Mouse (Mus musculus): ENCODE measurements around the gene Ndufa11. TPM values are rescaled to one million over a fixed set of nuclear protein-coding genes. Genes with fewer than 3 reads are reported as not detected.
A peak's percentile ranks its signal among the peaks of the same experiment; 100 is the strongest.

Ndufa11 gene
- polyA plus RNA-seq, 1 experiment, result 1,009 TPM

GRCm38 (mm10) chr17:56764474-56765354 is 47.1 kb downstream of the Ndufa11 start, which contains the start of gene Dus3l:
Gene Dus3l (plus strand): TSS chr17:56764757.
- Histone ChIP-seq H3K27ac (ENCODE audit: insufficient read depth, low read depth, low read length) (peak within 1 kb of the TSS; percentile 98), H3K4me1 (ENCODE audit: control insufficient read depth, insufficient read depth, insufficient read length, low read length) (peaks cover 18% of the 10 kb centered on the region), H3K36me3 (ENCODE audit: control insufficient read depth, insufficient read depth, low read length) (peaks cover 26% of the 10 kb centered on the region), H3K27me3 (ENCODE audit: control insufficient read depth, insufficient read depth, low read length) (no peaks in the 10 kb centered on the region), H3K4me3 (ENCODE audit: low read depth, low read length) (peak within 1 kb of the TSS; percentile 91)
- TF ChIP-seq CTCF (IDR thresholded peaks at IDR 0.05; ENCODE audit: extremely low read depth, insufficient read length, insufficient replicate concordance, low read depth, low read length) (no peak; the same call in 1 of the 2 replicates), POLR2A (IDR thresholded peaks at IDR 0.05; ENCODE audit: low read depth, low read length) (no peak; the same call in 1 of the 2 replicates)
- WGBS, result under 1% methylated on average over 58 of the region's 58 CpGs

GRCm38 (mm10) chr17:56765431-56765830 is 47.9 kb downstream of the Ndufa11 start:
- WGBS, result 20% methylated on average over 12 of the region's 12 CpGs
- peak overlapping the region; percentile 22; the same call in 1 of the 2 replicates for H3K27ac ChIP-seq (ENCODE audit: insufficient read depth, low read depth, low read length)
- H3K27me3 ChIP-seq (ENCODE audit: control insufficient read depth, insufficient read depth, low read length), result no peaks in the 10 kb centered on the region
- H3K4me3 ChIP-seq (ENCODE audit: low read depth, low read length), result peak overlapping the region; percentile 91
- no peak for TF ChIP-seq POLR2A (IDR thresholded peaks at IDR 0.05; ENCODE audit: low read depth, low read length)
- TF ChIP-seq CTCF (IDR thresholded peaks at IDR 0.05; ENCODE audit: extremely low read depth, insufficient read length, insufficient replicate concordance, low read depth, low read length), result no peak
- H3K4me1 ChIP-seq (ENCODE audit: control insufficient read depth, insufficient read depth, insufficient read length, low read length), result peaks cover 18% of the 10 kb centered on the region
- H3K36me3 ChIP-seq (ENCODE audit: control insufficient read depth, insufficient read depth, low read length), result peaks cover 30% of the 10 kb centered on the region

GRCm38 (mm10) chr17:56766631-56767405 is 49.3 kb downstream of the Ndufa11 start:
- peaks cover 12% of the 10 kb centered on the region for H3K4me1 ChIP-seq (ENCODE audit: control insufficient read depth, insufficient read depth, insufficient read length, low read length)
- H3K27ac ChIP-seq (ENCODE audit: insufficient read depth, low read depth, low read length), result no peak overlapping the region
- no peaks in the 10 kb centered on the region for H3K27me3 ChIP-seq (ENCODE audit: control insufficient read depth, insufficient read depth, low read length)
- H3K4me3 ChIP-seq (ENCODE audit: low read depth, low read length), result no peak overlapping the region
- peaks cover 34% of the 10 kb centered on the region for H3K36me3 ChIP-seq (ENCODE audit: control insufficient read depth, insufficient read depth, low read length)
- WGBS, result 96% methylated on average over 27 of the region's 27 CpGs
- TF ChIP-seq CTCF (IDR thresholded peaks at IDR 0.05; ENCODE audit: extremely low read depth, insufficient read length, insufficient replicate concordance, low read depth, low read length) (no peak), POLR2A (IDR thresholded peaks at IDR 0.05; ENCODE audit: low read depth, low read length) (no peak)

GRCm38 (mm10) chr17:56767531-56768135 is 50.1 kb downstream of the Ndufa11 start:
- WGBS, result 95% methylated on average over 29 of the region's 29 CpGs
- no peak overlapping the region for H3K4me3 ChIP-seq (ENCODE audit: low read depth, low read length)
- no peaks in the 10 kb centered on the region for H3K27me3 ChIP-seq (ENCODE audit: control insufficient read depth, insufficient read depth, low read length)
- TF ChIP-seq CTCF (IDR thresholded peaks at IDR 0.05; ENCODE audit: extremely low read depth, insufficient read length, insufficient replicate concordance, low read depth, low read length), result no peak
- TF ChIP-seq POLR2A (IDR thresholded peaks at IDR 0.05; ENCODE audit: low read depth, low read length), result no peak
- peaks cover 11% of the 10 kb centered on the region for H3K4me1 ChIP-seq (ENCODE audit: control insufficient read depth, insufficient read depth, insufficient read length, low read length)
- no peak overlapping the region for H3K27ac ChIP-seq (ENCODE audit: insufficient read depth, low read depth, low read length)
- H3K36me3 ChIP-seq (ENCODE audit: control insufficient read depth, insufficient read depth, low read length), result peaks cover 34% of the 10 kb centered on the region

GRCm38 (mm10) chr17:56768941-56769340 is 51.4 kb downstream of the Ndufa11 start:
- peaks cover 34% of the 10 kb centered on the region for H3K36me3 ChIP-seq (ENCODE audit: control insufficient read depth, insufficient read depth, low read length)
- no peak overlapping the region for H3K4me3 ChIP-seq (ENCODE audit: low read depth, low read length)
- H3K27ac ChIP-seq (ENCODE audit: insufficient read depth, low read depth, low read length), result no peak overlapping the region
- H3K4me1 ChIP-seq (ENCODE audit: control insufficient read depth, insufficient read depth, insufficient read length, low read length), result peaks cover 6% of the 10 kb centered on the region
- TF ChIP-seq CTCF (IDR thresholded peaks at IDR 0.05; ENCODE audit: extremely low read depth, insufficient read length, insufficient replicate concordance, low read depth, low read length) (no peak), POLR2A (IDR thresholded peaks at IDR 0.05; ENCODE audit: low read depth, low read length) (no peak)
- no peaks in the 10 kb centered on the region for H3K27me3 ChIP-seq (ENCODE audit: control insufficient read depth, insufficient read depth, low read length)
- WGBS, result 95% methylated on average over 11 of the region's 11 CpGs

GRCm38 (mm10) chr17:56769950-56770349 is 52.4 kb downstream of the Ndufa11 start, which contains the start of gene Prr22:
Gene Prr22 (plus strand): TSS chr17:56770250.
- peaks cover 6% of the 10 kb centered on the region for H3K4me1 ChIP-seq (ENCODE audit: control insufficient read depth, insufficient read depth, insufficient read length, low read length)
- no peaks in the 10 kb centered on the region for H3K27me3 ChIP-seq (ENCODE audit: control insufficient read depth, insufficient read depth, low read length)
- no peak within 1 kb of the TSS for H3K4me3 ChIP-seq (ENCODE audit: low read depth, low read length)
- H3K27ac ChIP-seq (ENCODE audit: insufficient read depth, low read depth, low read length), result no peak within 1 kb of the TSS
- 88% methylated on average over 5 of the region's 5 CpGs for WGBS
- TF ChIP-seq CTCF (IDR thresholded peaks at IDR 0.05; ENCODE audit: extremely low read depth, insufficient read length, insufficient replicate concordance, low read depth, low read length) (no peak), POLR2A (IDR thresholded peaks at IDR 0.05; ENCODE audit: low read depth, low read length) (no peak)
- peaks cover 34% of the 10 kb centered on the region for H3K36me3 ChIP-seq (ENCODE audit: control insufficient read depth, insufficient read depth, low read length)

Other genes with a start within 250 kb of the Ndufa11 start
- 42.5 and 54.1 TPM in 2 replicates for gene Ptprs, start 241.3 kb upstream of the Ndufa11 start, polyA plus RNA-seq (2012; rRNA removed)
- gene Znrf4, start 205.3 kb upstream of the Ndufa11 start, polyA plus RNA-seq (2012; rRNA removed), result not detected in 2 replicates
- gene Gm20219, start 163.4 kb upstream of the Ndufa11 start, polyA plus RNA-seq (2012; rRNA removed), result 2.7 TPM in 2 replicates
- gene Safb2, start 133.2 kb upstream of the Ndufa11 start, polyA plus RNA-seq (2012; rRNA removed), result 69.2 and 110 TPM in 2 replicates
- gene Safb, start 132.9 kb upstream of the Ndufa11 start, polyA plus RNA-seq (2012; rRNA removed), result 47.8 and 95.7 TPM in 2 replicates
- 136 and 142 TPM in 2 replicates for gene 2410015M20Rik, start 108.0 kb upstream of the Ndufa11 start, polyA plus RNA-seq (2012; rRNA removed)
- 1,882 and 2,245 TPM in 2 replicates for gene Rpl36, start 104.4 kb upstream of the Ndufa11 start, polyA plus RNA-seq (2012; rRNA removed)
- 31.1 and 55.7 TPM in 2 replicates for gene Lonp1, start 90.9 kb upstream of the Ndufa11 start, polyA plus RNA-seq (2012; rRNA removed)
- gene Catsperd, start 89.6 kb upstream of the Ndufa11 start, polyA plus RNA-seq (2012; rRNA removed), result 0.09 and 0.25 TPM in 2 replicates
- gene Ranbp3, start 44.5 kb upstream of the Ndufa11 start, polyA plus RNA-seq (2012; rRNA removed), result 37.2 and 65.1 TPM in 2 replicates
- gene Vmac, start 255 bp downstream of the Ndufa11 start, polyA plus RNA-seq (2012; rRNA removed), result 13.2 and 18.0 TPM in 2 replicates
- gene Nrtn, start 39.8 kb downstream of the Ndufa11 start, polyA plus RNA-seq (2012; rRNA removed), result 34.9 and 36.8 TPM in 2 replicates
- 32.1 and 55.6 TPM in 2 replicates for gene Dus3l, start 47.0 kb downstream of the Ndufa11 start, polyA plus RNA-seq (2012; rRNA removed)
- 2.0 and 3.7 TPM in 2 replicates for gene Prr22, start 52.5 kb downstream of the Ndufa11 start, polyA plus RNA-seq (2012; rRNA removed)
- gene Rfx2, start 113.2 kb downstream of the Ndufa11 start, polyA plus RNA-seq (2012; rRNA removed), result 7.7 and 15.4 TPM in 2 replicates
- not detected in 2 replicates for gene Acsbg2, start 156.7 kb downstream of the Ndufa11 start, polyA plus RNA-seq (2012; rRNA removed)
- gene 1700061G19Rik, start 157.7 kb downstream of the Ndufa11 start, polyA plus RNA-seq (2012; rRNA removed), result not detected in 2 replicates
- 25.0 and 46.3 TPM in 2 replicates for gene Mllt1, start 217.6 kb downstream of the Ndufa11 start, polyA plus RNA-seq (2012; rRNA removed)

Data from small intestine, adult 2 months (tissue).